Mouse (Mus musculus) kidney, embryonic 14.5 days (tissue): ENCODE results near the gene Crebrf. TPM values are rescaled to one million over a fixed set of nuclear protein-coding genes. Genes with fewer than 3 reads are reported as not detected.

Source experiments
- ATAC-seq: fragments of 200-750 bp; cut with Nextera tagmentation; 2 replicates; pipeline ENCODE4 v1.8.0; 2017; ENCODE audit warnings: moderate number of reproducible peaks, mild to moderate bottlenecking, moderate TSS enrichment, moderate library complexity; ENCODE audit not compliant: low FRiP score, low TSS enrichment
- H3K27ac ChIP-seq: fragments of 300-500 bp; sonication (generic); 2 replicates; pipeline ENCODE4 v1.5.1; 2014; ENCODE audit warnings: low read depth, mild to moderate bottlenecking, low read length, moderate library complexity, mixed read lengths
- H3K27me3 ChIP-seq: fragments of 300-500 bp; sonication (generic); 2 replicates; pipeline ENCODE4 v1.6.1; 2014; ENCODE audit warnings: mild to moderate bottlenecking, low read length; ENCODE audit not compliant: control insufficient read depth, insufficient read depth
- H3K36me3 ChIP-seq: fragments of 300-500 bp; sonication (generic); 2 replicates; pipeline ENCODE4 v1.6.1; 2014; ENCODE audit warnings: low read length, mixed read lengths; ENCODE audit not compliant: control insufficient read depth, insufficient read depth
- H3K4me1 ChIP-seq: fragments of 300-500 bp; sonication (generic); 2 replicates; pipeline ENCODE4 v1.6.1; 2014; ENCODE audit warnings: low read length, mixed read lengths; ENCODE audit not compliant: control insufficient read depth, insufficient read depth
- H3K4me2 ChIP-seq: fragments of 300-500 bp; sonication (generic); replicated peaks from 2 replicates; pipeline ENCODE4 v1.6.1; 2014; ENCODE audit warnings: low read depth, mild to moderate bottlenecking, low read length
- H3K4me3 ChIP-seq: fragments of 300-500 bp; sonication (generic); 2 replicates; pipeline ENCODE4 v1.5.1; 2014; ENCODE audit warnings: mild to moderate bottlenecking, low read length
- H3K9ac ChIP-seq: fragments of 300-500 bp; sonication (generic); 2 replicates; pipeline ENCODE4 v1.6.1; 2014; ENCODE audit warnings: low read depth, mild to moderate bottlenecking, low read length, moderate library complexity
- H3K9me3 ChIP-seq: fragments of 300-500 bp; sonication (generic); 2 replicates; pipeline ENCODE4 v1.6.1; 2016; ENCODE audit warnings: low read length; ENCODE audit not compliant: control insufficient read depth
- WGBS: fragments of 180-500 bp; shearing (Covaris S2); extraction: QIAGEN DNeasy Blood & Tissue Kit; methylation state at CpG from one replicate; pipeline ENCODE4 v1.1.7; 2014; 5-methylcytosine and 5-hydroxymethylcytosine counted together
- polyA plus RNA-seq: library from polyadenylated mRNA; unstranded; fragments of >200 nt; fragmentation: Nextera tagmentation; extraction: Ambion mirVana; gene quantifications from 2 replicates; pipeline ENCODE4 v1.2.1, GENCODE M21; 2014

Crebrf gene
- 4.9 and 10.5 TPM in 2 replicates for polyA plus RNA-seq

DNA sequence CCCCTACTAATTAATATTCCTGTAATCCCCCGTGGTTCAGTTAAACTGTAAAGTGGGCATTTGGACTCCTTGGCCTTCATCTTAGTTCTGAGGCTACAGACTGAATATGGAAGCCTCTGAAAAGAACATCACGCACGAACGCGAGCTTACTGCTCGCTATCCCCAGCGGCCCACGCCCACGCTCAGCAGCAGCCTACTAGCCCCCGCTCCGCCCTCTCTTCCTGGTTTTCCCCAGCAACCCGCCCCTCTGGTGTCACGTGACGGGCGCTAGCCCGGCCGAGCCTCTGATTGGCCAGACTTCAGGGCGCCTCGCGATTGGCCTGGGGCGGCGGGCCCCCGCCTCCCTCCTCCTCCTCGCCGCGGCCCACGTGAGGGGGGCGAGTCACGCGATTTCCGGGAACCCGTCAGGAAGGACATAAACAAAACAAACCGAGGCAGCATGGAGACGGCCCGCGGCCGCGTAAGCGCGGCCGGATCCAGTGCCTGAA lies at the start of gene Crebrf:
Gene Crebrf (plus strand): TSS at position 380 of the 488 bp plus-strand sequence.
- H3K4me2 ChIP-seq = peak within 1 kb of the TSS; percentile 70
- under 1% methylated on average over 41 of the region's 41 CpGs for WGBS
- H3K9ac ChIP-seq = peak within 1 kb of the TSS; percentile 68
- H3K4me3 ChIP-seq = peak within 1 kb of the TSS; percentile 95
- no peaks in the 10 kb centered on the region for H3K27me3 ChIP-seq
- peak; percentile 86 for ATAC-seq
- H3K27ac ChIP-seq = peak within 1 kb of the TSS; percentile 70
- no peaks in the 10 kb centered on the region for H3K9me3 ChIP-seq
- no peaks in the 10 kb centered on the region for H3K4me1 ChIP-seq
- H3K36me3 ChIP-seq = no peaks in the 10 kb centered on the region

- Histone ChIP-seq H3K27me3 (no peaks in the 10 kb centered on the region), H3K36me3 (no peaks in the 10 kb centered on the region), H3K4me2 (no peak overlapping the region), H3K4me3 (no peak overlapping the region), H3K4me1 (no peaks in the 10 kb centered on the region), H3K27ac (no peak overlapping the region), H3K9ac (no peak overlapping the region), H3K9me3 (no peaks in the 10 kb centered on the region)
- WGBS = 49% methylated on average over 4 of the region's 4 CpGs
- no peak for ATAC-seq
Measured at GRCm38 (mm10) chr17:26671268-26671667, 44.2 kb upstream of the Crebrf start.

DNA sequence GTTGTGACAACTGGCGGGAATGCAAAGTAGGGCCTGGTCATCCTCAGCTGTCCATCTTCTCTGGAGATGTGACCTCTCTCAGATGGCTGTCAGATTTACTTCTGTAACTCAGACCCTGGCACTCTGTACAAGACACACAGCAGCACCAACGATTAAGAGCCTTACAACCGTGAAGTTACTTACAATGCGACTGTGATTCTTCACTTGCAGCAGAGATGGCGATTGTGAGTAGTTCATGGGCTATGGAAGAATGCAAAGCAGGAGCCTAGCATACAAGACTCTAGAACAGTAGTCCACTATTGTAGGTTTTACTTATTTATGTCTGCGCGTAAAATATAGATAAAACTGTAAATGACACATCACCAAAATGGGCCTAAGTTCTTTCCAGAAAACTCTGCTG lies 39.6 kb upstream of the Crebrf start:
- H3K27ac ChIP-seq = no peak overlapping the region
- H3K27me3 ChIP-seq = no peaks in the 10 kb centered on the region
- ATAC-seq = no peak; the same call in 1 of the 2 replicates
- WGBS = 27% methylated on average over 7 of the region's 7 CpGs
- peak overlapping the region; percentile 76; the same call in 1 of the 2 replicates for H3K9ac ChIP-seq
- no peaks in the 10 kb centered on the region for H3K36me3 ChIP-seq
- peak overlapping the region; percentile 95 for H3K4me3 ChIP-seq
- H3K4me1 ChIP-seq = no peaks in the 10 kb centered on the region
- peak overlapping the region; percentile 54 for H3K4me2 ChIP-seq
- no peaks in the 10 kb centered on the region for H3K9me3 ChIP-seq

DNA sequence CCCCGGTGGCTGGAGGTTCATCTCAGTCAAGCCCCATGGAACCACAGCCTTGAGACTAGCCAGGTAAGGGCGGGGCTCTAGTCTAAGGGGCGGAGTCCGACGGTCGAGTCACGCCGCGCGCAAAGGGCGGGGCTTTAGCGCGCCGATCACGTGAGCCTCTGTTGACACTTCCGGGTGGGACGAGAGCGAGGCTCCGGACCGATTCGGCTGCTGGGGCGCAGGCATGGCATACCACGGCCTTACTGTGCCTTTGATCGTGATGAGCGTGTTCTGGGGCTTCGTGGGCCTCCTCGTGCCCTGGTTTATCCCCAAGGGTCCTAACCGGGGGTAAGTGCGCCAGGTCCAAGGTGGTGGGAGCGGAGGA lies 39.2 kb upstream of the Crebrf start:
- Histone ChIP-seq H3K9me3 (no peaks in the 10 kb centered on the region), H3K4me3 (peak overlapping the region; percentile 95), H3K36me3 (no peaks in the 10 kb centered on the region), H3K9ac (peak overlapping the region; percentile 76), H3K4me1 (no peaks in the 10 kb centered on the region), H3K27me3 (no peaks in the 10 kb centered on the region), H3K4me2 (peak overlapping the region; percentile 54), H3K27ac (peak overlapping the region; percentile 65)
- peak; percentile 93 for ATAC-seq
- WGBS = under 1% methylated on average over 30 of the region's 30 CpGs

DNA sequence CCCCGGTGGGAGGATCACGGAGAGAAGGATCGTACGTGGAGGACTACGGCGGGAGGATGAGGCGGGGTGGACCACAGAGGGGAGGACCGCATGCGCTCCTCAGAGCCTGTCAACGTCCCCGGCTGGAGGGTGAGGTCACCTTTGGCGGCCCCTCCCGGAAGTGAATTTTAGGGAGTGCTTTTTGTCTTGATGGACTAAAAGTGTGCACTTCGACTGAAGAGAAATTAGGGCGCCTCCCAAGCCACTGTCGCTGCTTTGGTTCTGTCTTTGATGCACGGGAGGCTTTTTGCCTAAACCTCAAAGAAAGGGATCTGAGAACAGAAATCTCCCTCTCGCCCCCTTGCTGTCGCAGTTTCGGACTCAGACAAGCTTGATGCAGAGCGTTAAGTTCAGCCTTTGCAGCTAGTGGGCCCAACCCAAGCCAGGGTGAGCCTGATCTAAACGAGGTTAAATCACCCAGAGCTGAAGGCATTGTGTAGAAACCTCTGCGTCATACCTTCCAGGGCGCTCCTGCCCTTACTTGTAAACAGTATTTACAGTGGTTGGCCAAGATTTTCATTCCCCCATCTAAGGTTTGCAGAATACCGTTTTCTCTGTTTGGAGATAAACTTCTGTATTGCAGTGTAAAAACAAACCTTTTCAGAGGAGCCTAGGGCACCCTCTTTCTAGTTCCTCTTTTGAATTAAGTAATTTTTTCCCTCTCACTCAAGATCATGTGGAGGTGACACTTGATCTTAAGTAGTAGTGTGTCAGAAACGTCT lies 38.7 kb upstream of the Crebrf start:
- Histone ChIP-seq H3K9me3 (no peaks in the 10 kb centered on the region), H3K9ac (peak overlapping the region; percentile 76), H3K4me3 (peak overlapping the region; percentile 95), H3K36me3 (no peaks in the 10 kb centered on the region), H3K4me2 (peak overlapping the region; percentile 54), H3K27ac (peak overlapping the region; percentile 65), H3K27me3 (no peaks in the 10 kb centered on the region), H3K4me1 (no peaks in the 10 kb centered on the region)
- WGBS = 2% methylated on average over 26 of the region's 26 CpGs
- peak; percentile 91 for ATAC-seq

- H3K27ac ChIP-seq = no peak overlapping the region
- 85% methylated on average over 7 of the region's 7 CpGs for WGBS
- peak overlapping the region; percentile 54; the same call in 1 of the 2 replicates for H3K4me2 ChIP-seq
- no peak for ATAC-seq
- no peaks in the 10 kb centered on the region for H3K27me3 ChIP-seq
- no peak overlapping the region for H3K4me3 ChIP-seq
- H3K36me3 ChIP-seq = no peaks in the 10 kb centered on the region
- no peaks in the 10 kb centered on the region for H3K9me3 ChIP-seq
- no peaks in the 10 kb centered on the region for H3K4me1 ChIP-seq
- H3K9ac ChIP-seq = no peak overlapping the region
Measured at GRCm38 (mm10) chr17:26677711-26678637, 37.5 kb upstream of the Crebrf start.

GRCm38 (mm10) chr17:26681276-26681675 lies 34.2 kb upstream of the Crebrf start:
- no peak overlapping the region for H3K9ac ChIP-seq
- H3K27me3 ChIP-seq = no peaks in the 10 kb centered on the region
- no peaks in the 10 kb centered on the region for H3K4me1 ChIP-seq
- ATAC-seq = no peak
- no peaks in the 10 kb centered on the region for H3K9me3 ChIP-seq
- H3K4me3 ChIP-seq = no peak overlapping the region
- H3K4me2 ChIP-seq = no peak overlapping the region
- WGBS = 93% methylated on average over 6 of the region's 6 CpGs
- H3K36me3 ChIP-seq = peaks cover 10% of the 10 kb centered on the region; the same call in 1 of the 2 replicates
- H3K27ac ChIP-seq = no peak overlapping the region

DNA sequence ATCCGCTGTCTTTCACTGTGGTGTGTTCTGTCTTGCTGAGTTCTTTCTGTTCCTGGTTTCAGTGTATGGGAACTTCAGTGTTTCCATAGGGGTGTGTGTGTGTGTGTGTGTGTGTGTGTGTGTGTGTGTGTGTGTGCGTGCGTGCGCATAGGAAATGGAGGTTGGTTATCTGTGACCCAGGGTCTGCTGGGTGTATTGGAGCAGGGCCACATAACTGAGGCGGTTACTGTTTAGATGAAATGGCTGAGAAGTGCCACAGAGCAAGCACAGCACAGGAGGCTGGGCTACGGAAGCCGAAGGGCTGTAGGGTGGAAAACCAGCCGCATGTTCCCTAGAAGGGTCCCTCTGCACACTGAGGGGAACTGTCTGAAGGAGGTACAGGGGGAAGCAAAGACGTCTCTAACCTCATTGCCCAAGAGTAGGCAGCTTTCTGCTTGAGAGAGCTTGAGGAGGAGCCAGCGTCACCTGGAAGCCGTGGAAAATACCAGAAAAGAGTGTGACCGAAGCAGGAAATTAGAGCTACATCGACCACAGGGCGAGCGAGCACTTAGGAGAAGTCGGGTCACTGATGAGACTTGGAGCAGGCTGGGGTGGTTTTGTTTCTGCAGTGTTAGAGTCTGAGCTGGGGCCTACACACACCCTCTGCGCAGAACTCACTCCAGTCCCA lies 29.0 kb upstream of the Crebrf start:
- peaks cover 10% of the 10 kb centered on the region; the same call in 1 of the 2 replicates for H3K36me3 ChIP-seq
- H3K4me3 ChIP-seq = no peak overlapping the region
- whole genome bisulfite sequencing = 86% methylated on average over 17 of the region's 17 CpGs
- no peak overlapping the region for H3K4me2 ChIP-seq
- H3K4me1 ChIP-seq = no peaks in the 10 kb centered on the region
- H3K27ac ChIP-seq = no peak overlapping the region
- H3K9ac ChIP-seq = no peak overlapping the region
- no peak for ATAC-seq
- H3K27me3 ChIP-seq = no peaks in the 10 kb centered on the region
- H3K9me3 ChIP-seq = no peaks in the 10 kb centered on the region
